Mouse (Mus musculus): ENCODE measurements around the gene Gpc5. TPM values are rescaled to one million over a fixed set of nuclear protein-coding genes. Genes with fewer than 3 reads are reported as not detected.
A peak's percentile ranks its signal among the peaks of the same experiment; 100 is the strongest.
"Not testable (repeated sequence)": the region's sequence is repeated elsewhere in the genome, so short reads cannot be mapped to it uniquely, and the experiment has no call there.

Gpc5 gene
- polyA plus RNA-seq, 1 experiment from 2014 or later = 2.1 TPM

- H3K9me3 ChIP-seq; H3K36me3 ChIP-seq; H3K4me1 ChIP-seq; H3K4me3 ChIP-seq; H3K27me3 ChIP-seq; ATAC-seq (replicated peaks); H3K9ac ChIP-seq (replicated peaks); H3K4me2 ChIP-seq (replicated peaks); H3K27ac ChIP-seq (replicated peaks): not testable (repeated sequence)
- 62% methylated on average over 2 of the region's 2 CpGs for WGBS
These were observed 25.9 kb upstream of the Gpc5 start for GRCm38 (mm10) chr14:115066164-115066563.

DNA sequence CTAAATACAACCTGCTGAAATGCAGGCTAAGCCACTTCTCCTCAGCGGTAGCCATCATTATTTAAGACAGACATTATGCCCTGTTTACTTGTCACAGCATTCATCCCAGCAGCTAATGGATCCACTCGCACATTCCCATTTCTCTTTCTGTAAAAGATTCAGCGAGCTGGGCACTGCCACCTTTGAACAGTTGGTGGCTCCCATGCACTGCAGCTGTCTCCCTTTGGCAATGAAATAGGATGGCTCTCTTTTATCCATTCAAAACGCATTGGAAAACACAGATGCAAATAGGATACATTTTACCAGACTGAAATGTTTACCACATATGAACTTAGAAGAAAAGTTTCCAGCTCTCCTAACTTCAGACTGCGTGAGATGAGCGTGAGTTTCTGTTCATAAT is 21.5 kb upstream of the Gpc5 start:
- peak; percentile 90 for ATAC-seq (replicated peaks)
- no peaks in the 10 kb centered on the region for H3K27me3 ChIP-seq

DNA sequence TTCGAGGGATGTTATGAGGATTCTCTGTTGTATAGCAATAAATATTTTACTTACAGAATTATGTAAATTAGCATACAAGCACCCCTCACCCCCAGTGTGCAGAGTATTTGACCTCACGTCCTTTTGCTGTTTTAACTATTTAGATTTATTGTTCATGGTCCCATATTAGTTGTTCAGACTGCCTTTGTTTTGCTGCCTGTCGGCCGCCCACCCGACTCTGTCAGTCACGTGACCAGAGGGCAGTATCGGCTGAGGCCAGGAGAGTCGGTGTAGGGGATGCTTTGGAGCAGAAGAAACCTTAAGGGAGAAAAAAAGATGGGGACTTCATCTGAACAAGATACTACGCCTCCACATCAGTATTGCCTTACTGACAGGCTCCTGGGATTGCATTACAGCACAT is 14.7 kb upstream of the Gpc5 start:
- 46% methylated on average over 9 of the region's 9 CpGs for WGBS
- Histone ChIP-seq H3K9ac (replicated peaks) (no peak overlapping the region), H3K27ac (replicated peaks) (no peak overlapping the region), H3K36me3 (no peaks in the 10 kb centered on the region), H3K4me2 (replicated peaks) (no peak overlapping the region), H3K4me1 (0 out of 2 replicates have a peak, but pooled peaks cover 4% of the 10 kb centered on the region), H3K4me3 (no peak overlapping the region), H3K27me3 (no peaks in the 10 kb centered on the region), H3K9me3 (no peaks in the 10 kb centered on the region)
- ATAC-seq (replicated peaks) = no peak

More for the DNA sequence above, 21.5 kb upstream of the Gpc5 start:
- Histone ChIP-seq H3K9me3 (no peaks in the 10 kb centered on the region), H3K36me3 (no peaks in the 10 kb centered on the region), H3K4me3 (no peak overlapping the region), H3K4me1 (no peaks in the 10 kb centered on the region), H3K4me2 (replicated peaks) (no peak overlapping the region), H3K9ac (replicated peaks) (no peak overlapping the region), H3K27ac (replicated peaks) (no peak overlapping the region)
- WGBS = 27% methylated on average over 6 of the region's 6 CpGs

DNA sequence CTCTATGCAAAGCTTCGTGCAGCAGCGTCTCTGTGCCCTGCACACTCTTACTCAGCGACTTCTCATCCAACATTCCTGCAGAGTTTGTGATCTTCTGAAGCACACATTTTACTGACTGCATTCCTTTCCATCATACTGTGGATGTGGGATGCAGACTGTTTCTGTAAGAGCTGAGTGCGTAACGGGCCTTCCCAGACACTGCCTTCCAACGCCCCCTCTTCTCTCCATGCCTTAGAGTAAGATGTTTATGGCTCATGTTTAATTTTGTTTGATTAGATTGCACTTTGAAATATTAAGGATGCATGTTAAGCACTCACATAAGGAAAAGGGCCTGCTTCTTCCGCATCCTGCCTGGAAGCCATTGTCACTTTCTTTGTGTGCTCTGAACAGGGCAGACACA is 14.0 kb upstream of the Gpc5 start:
- H3K4me1 ChIP-seq = 0 out of 2 replicates have a peak, but pooled peaks cover 4% of the 10 kb centered on the region
- ATAC-seq (replicated peaks) = no peak
- no peak overlapping the region for H3K4me3 ChIP-seq
- H3K9ac ChIP-seq (replicated peaks) = no peak overlapping the region
- H3K27ac ChIP-seq (replicated peaks) = no peak overlapping the region
- WGBS = 92% methylated on average over 7 of the region's 7 CpGs
- H3K4me2 ChIP-seq (replicated peaks) = no peak overlapping the region
- H3K9me3 ChIP-seq = no peaks in the 10 kb centered on the region
- H3K27me3 ChIP-seq = no peaks in the 10 kb centered on the region
- H3K36me3 ChIP-seq = no peaks in the 10 kb centered on the region

DNA sequence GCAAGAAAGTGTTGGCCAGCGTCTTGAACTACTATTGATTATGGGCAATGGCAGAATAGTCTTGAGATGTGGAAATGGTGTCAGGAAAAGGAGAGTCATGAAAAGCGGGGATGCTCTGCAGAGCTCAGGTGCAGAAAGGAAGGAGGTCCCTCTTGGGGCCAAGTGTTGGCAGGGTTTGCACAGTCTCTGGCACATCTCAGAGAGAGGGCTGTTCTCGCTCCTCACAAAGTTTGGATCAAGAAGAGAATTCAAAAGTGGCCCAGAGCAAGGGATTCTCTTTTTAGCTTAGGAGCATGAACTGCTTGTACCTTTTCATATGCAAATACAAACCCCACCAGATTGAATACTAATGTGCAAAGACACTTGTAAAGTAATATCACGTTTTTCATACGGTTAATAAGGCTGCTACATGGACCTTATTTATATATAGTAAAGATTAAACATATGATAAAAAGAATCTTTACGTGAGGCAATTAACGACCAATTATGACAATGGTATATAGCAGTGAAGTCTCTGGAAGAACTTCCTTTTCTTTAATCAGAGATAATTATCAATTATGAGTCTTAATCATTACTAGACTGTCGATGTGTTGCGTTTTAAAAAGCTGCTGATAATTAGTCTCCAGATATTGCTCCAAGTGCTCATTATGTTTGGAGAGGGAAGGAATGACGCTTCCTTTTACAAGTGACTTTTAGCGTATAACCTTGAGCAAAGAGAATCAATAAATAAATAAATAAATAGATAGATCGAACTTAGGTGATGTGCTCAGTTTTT is 10.1 kb upstream of the Gpc5 start:
- no peak overlapping the region for H3K27ac ChIP-seq (replicated peaks)
- no peak overlapping the region for H3K9ac ChIP-seq (replicated peaks)
- H3K9me3 ChIP-seq = no peaks in the 10 kb centered on the region
- no peaks in the 10 kb centered on the region for H3K36me3 ChIP-seq
- H3K4me3 ChIP-seq = no peak overlapping the region
- no peaks in the 10 kb centered on the region for H3K27me3 ChIP-seq
- H3K4me1 ChIP-seq = 0 out of 2 replicates have a peak, but pooled peaks cover 4% of the 10 kb centered on the region
- H3K4me2 ChIP-seq (replicated peaks) = no peak overlapping the region
- ATAC-seq (replicated peaks) = 0 out of 2 replicates have a peak, but pooled peaks have one; percentile 35
- WGBS = 31% methylated on average over 12 of the region's 12 CpGs

GRCm38 (mm10) chr14:115090516-115090915 is 1.5 kb upstream of the Gpc5 start:
- H3K27me3 ChIP-seq = peaks cover 30% of the 10 kb centered on the region
- no peaks in the 10 kb centered on the region for H3K36me3 ChIP-seq
- ATAC-seq (replicated peaks) = no peak
- H3K9ac ChIP-seq (replicated peaks) = no peak overlapping the region
- no peak overlapping the region for H3K4me3 ChIP-seq
- no peak overlapping the region for H3K4me2 ChIP-seq (replicated peaks)
- H3K4me1 ChIP-seq = peaks cover 11% of the 10 kb centered on the region; the same call in 1 of the 2 replicates
- H3K9me3 ChIP-seq = no peaks in the 10 kb centered on the region
- WGBS = 89% methylated on average over 4 of the region's 4 CpGs
- H3K27ac ChIP-seq (replicated peaks) = no peak overlapping the region

DNA sequence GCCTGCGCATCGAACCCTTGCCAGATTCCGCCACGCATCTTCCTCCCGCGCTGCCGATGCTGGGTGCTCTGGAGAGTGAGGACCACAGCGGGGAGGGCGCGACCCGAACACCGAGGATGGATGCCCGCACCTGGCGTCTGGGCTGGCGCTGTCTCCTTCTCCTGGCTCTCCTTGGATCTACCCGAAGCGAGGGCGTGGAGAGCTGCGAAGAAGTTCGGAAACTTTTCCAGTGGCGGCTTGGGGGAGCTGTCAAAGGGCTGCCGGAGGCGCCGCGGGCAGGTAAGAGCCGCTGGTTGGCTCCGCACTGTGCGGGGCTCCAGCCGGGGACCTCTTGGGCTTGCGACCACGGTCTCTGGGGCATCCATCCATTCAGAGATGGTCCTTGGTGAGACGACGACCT is 495 bp downstream of the Gpc5 start:
- no peak overlapping the region for H3K27ac ChIP-seq (replicated peaks)
- H3K9me3 ChIP-seq = no peaks in the 10 kb centered on the region
- no peak for ATAC-seq (replicated peaks)
- H3K4me1 ChIP-seq = peaks cover 11% of the 10 kb centered on the region; the same call in 1 of the 2 replicates
- H3K4me3 ChIP-seq = peak overlapping the region; percentile 72
- H3K36me3 ChIP-seq = no peaks in the 10 kb centered on the region
- WGBS = 0% methylated on average over 33 of the region's 33 CpGs
- H3K9ac ChIP-seq (replicated peaks) = peak overlapping the region; percentile 60
- H3K4me2 ChIP-seq (replicated peaks) = peak overlapping the region; percentile 95
- peaks cover 30% of the 10 kb centered on the region for H3K27me3 ChIP-seq

- no peak for ATAC-seq (replicated peaks)
- WGBS = 26% methylated on average over 6 of the region's 6 CpGs
- Histone ChIP-seq H3K4me3 (peak overlapping the region; percentile 72), H3K9ac (replicated peaks) (peak overlapping the region; percentile 60; the same call in 1 of the 2 replicates), H3K36me3 (no peaks in the 10 kb centered on the region), H3K27me3 (peaks cover 30% of the 10 kb centered on the region), H3K9me3 (no peaks in the 10 kb centered on the region), H3K4me2 (replicated peaks) (peak overlapping the region; percentile 95), H3K27ac (replicated peaks) (no peak overlapping the region), H3K4me1 (peaks cover 11% of the 10 kb centered on the region; the same call in 1 of the 2 replicates)
These were observed 937 bp downstream of the Gpc5 start for GRCm38 (mm10) chr14:115092952-115093351.

DNA sequence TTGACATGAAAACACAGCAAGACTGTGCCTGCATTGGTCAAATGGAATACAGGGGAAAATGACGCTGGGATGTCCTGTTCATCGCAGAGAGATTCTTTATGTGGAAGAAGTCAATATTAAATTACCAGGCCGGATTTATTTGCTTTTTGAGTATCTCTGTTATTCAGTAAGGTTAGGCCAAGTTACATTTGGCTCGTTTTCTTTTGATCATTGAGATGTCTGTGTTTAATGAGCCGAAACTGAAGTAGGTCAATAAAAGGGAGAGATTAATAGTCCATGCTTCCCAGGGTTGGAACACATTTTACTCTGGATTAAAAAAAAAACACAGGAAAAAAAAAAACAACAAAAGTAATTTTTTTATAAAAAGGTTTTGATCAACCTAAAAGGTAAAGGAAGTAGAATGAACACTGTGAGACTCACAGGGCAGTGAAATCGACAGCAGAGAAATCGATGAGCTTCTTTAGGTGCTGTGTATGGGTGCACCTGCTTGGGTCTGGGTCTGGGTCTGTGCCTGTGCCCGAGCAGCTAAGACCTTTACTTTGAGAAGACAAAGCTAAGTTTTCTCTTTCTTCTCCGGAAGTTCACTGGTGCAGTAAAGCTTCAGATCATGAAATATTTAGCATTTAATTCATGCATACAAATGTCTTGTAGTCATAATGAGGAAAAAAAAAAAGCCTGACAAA is 8.7 kb downstream of the Gpc5 start:
- Histone ChIP-seq H3K36me3 (no peaks in the 10 kb centered on the region), H3K4me3 (no peak overlapping the region), H3K27ac (replicated peaks) (no peak overlapping the region), H3K4me1 (no peaks in the 10 kb centered on the region), H3K4me2 (replicated peaks) (no peak overlapping the region), H3K9me3 (no peaks in the 10 kb centered on the region), H3K9ac (replicated peaks) (no peak overlapping the region), H3K27me3 (no peaks in the 10 kb centered on the region)
- 66% methylated on average over 9 of the region's 9 CpGs for WGBS
- no peak for ATAC-seq (replicated peaks)

- Histone ChIP-seq H3K9ac (replicated peaks) (no peak overlapping the region), H3K4me3 (no peak overlapping the region), H3K4me2 (replicated peaks) (no peak overlapping the region), H3K4me1 (no peaks in the 10 kb centered on the region), H3K9me3 (no peaks in the 10 kb centered on the region), H3K27me3 (no peaks in the 10 kb centered on the region), H3K36me3 (no peaks in the 10 kb centered on the region), H3K27ac (replicated peaks) (no peak overlapping the region)
- no peak for ATAC-seq (replicated peaks)
These were observed 14.3 kb downstream of the Gpc5 start for GRCm38 (mm10) chr14:115106326-115106725.

DNA sequence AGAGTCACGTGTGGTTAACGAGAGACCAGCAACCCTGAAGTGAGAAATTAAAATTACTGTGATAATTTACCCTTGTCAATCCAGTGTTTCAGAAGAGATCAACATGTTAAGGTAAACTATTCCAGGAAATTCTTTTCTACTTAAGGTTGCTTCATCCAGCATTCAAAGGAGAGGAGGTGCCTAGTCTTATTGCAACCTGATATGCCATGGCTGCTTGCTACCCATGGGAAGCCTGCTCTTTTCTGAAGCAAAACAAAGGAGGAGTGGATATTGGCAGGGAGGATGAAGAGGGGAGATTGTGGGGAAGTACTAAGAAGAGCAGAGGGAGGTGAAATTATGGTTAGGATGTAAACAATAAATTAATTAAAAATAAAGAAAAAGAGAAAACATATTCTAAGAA is 15.5 kb downstream of the Gpc5 start:
- WGBS = 62% methylated on average over 2 of the region's 2 CpGs

DNA sequence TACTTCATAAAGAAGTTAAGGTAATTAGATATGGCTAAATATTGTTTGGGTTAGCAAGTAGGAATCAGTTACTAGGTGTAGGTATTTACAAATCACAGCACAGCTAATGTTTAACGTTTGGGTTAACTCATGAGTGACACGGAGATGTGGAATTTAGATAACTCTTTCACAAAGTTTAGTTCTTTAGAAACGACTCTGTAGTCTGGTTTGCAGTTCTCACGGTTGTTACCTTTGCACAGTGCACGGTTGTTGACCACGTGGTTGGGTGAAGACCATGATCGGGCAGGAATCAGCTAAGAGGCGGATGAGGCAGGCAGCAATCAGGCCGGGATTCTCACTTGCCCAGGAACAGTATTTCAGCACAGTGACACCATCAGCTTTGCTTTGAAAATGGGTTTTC is 26.6 kb downstream of the Gpc5 start:
- Histone ChIP-seq H3K4me2 (replicated peaks) (no peak overlapping the region), H3K9ac (replicated peaks) (no peak overlapping the region), H3K36me3 (no peaks in the 10 kb centered on the region), H3K4me3 (no peak overlapping the region), H3K27me3 (no peaks in the 10 kb centered on the region), H3K27ac (replicated peaks) (no peak overlapping the region), H3K9me3 (no peaks in the 10 kb centered on the region), H3K4me1 (no peaks in the 10 kb centered on the region)
- ATAC-seq (replicated peaks) = no peak
- WGBS = 92% methylated on average over 9 of the region's 9 CpGs

More for the DNA sequence above, 15.5 kb downstream of the Gpc5 start:
- H3K4me2 ChIP-seq (replicated peaks) = no peak overlapping the region
- H3K27ac ChIP-seq (replicated peaks) = no peak overlapping the region
- no peak overlapping the region for H3K9ac ChIP-seq (replicated peaks)
- H3K9me3 ChIP-seq = no peaks in the 10 kb centered on the region
- no peaks in the 10 kb centered on the region for H3K4me1 ChIP-seq
- H3K4me3 ChIP-seq = no peak overlapping the region
- no peaks in the 10 kb centered on the region for H3K36me3 ChIP-seq
- ATAC-seq (replicated peaks) = no peak
- no peaks in the 10 kb centered on the region for H3K27me3 ChIP-seq
